Mouse (Mus musculus) ES-E14 (cell line): ENCODE results near the gene Icosl. TPM values are rescaled to one million over a fixed set of nuclear protein-coding genes. Genes with fewer than 3 reads are reported as not detected.

Source experiments
- DNase-seq: peaks from one replicate; pipeline ENCODE4 v3.0.0-alpha.2; 2013; ENCODE audit warnings: low read depth, low spot score
- H3K27ac ChIP-seq: 2 replicates; pipeline ENCODE4 v1.5.1; 2012; ENCODE audit warnings: low read depth, mild to moderate bottlenecking, low read length, moderate library complexity, mixed read lengths; ENCODE audit not compliant: poor library complexity, insufficient read depth, severe bottlenecking
- H3K36me3 ChIP-seq: 2 replicates; pipeline ENCODE4 v1.6.1; 2012; ENCODE audit warnings: mild to moderate bottlenecking, low read length, moderate library complexity, mixed read lengths; ENCODE audit not compliant: control insufficient read depth, poor library complexity, insufficient read depth, severe bottlenecking
- H3K4me1 ChIP-seq, 2 experiments: fragments of 150-350 bp in 1 of 2; sonication (generic) in 1 of 2; 2 replicates each; pipeline ENCODE4 v1.6.1; 2012; ENCODE audit warnings: low read length in 2 of 2, mild to moderate bottlenecking in 1 of 2, mixed read lengths in 1 of 2; ENCODE audit not compliant: control insufficient read depth in 2 of 2, insufficient read depth in 2 of 2, poor library complexity in 1 of 2
- H3K4me3 ChIP-seq, 2 experiments: fragments of 150-350 bp in 1 of 2; sonication (generic) in 1 of 2; 2 replicates each; pipeline ENCODE4 v1.5.1; 2012; ENCODE audit warnings: low read length in 2 of 2, low read depth in 1 of 2, mild to moderate bottlenecking in 1 of 2, mixed read lengths in 1 of 2; ENCODE audit not compliant: insufficient read depth in 1 of 2, poor library complexity in 1 of 2, severe bottlenecking in 1 of 2
- H3K9ac ChIP-seq: 2 replicates; pipeline ENCODE4 v1.6.1; 2012; ENCODE audit warnings: low read depth, mild to moderate bottlenecking, low read length, mixed read lengths; ENCODE audit not compliant: poor library complexity, insufficient read depth, severe bottlenecking
- H3K9me3 ChIP-seq: fragments of 150-350 bp; sonication (generic); 2 replicates; pipeline ENCODE4 v1.6.1; 2012; ENCODE audit warnings: low read depth, mild to moderate bottlenecking, low read length; ENCODE audit not compliant: control insufficient read depth, insufficient read depth
- CHD2 ChIP-seq: IDR thresholded peaks from 2 replicates; pipeline ENCODE4 v1.6.1; 2014; ENCODE audit warnings: mild to moderate bottlenecking, low read depth, low read length, inconsistent platforms
- HCFC1 ChIP-seq: IDR thresholded peaks from 2 replicates; pipeline ENCODE4 v1.6.1; 2012; ENCODE audit warnings: low read length, inconsistent platforms, borderline replicate concordance; ENCODE audit not compliant: insufficient read depth
- MAFK ChIP-seq: IDR thresholded peaks from 2 replicates; pipeline ENCODE4 v1.6.1; 2014; ENCODE audit warnings: mild to moderate bottlenecking, low read depth, low read length, inconsistent platforms; ENCODE audit not compliant: insufficient read depth
- ZC3H11A ChIP-seq: IDR thresholded peaks from 2 replicates; pipeline ENCODE4 v1.6.1; 2012; ENCODE audit warnings: low read depth, mild to moderate bottlenecking, inconsistent platforms, low read length, borderline replicate concordance
- ZNF384 ChIP-seq: IDR thresholded peaks from 2 replicates; pipeline ENCODE4 v1.6.1; 2012; ENCODE audit warnings: low read depth, low read length, inconsistent platforms
- in situ Hi-C, 2 experiments: fragments of 600-800 bp; cut with MboI; formaldehyde crosslinking; loops; one replicate each; pipeline ENCODE4 v1.15.1; 2025; ENCODE audit warnings: low sequenced_read_pairs in 2 of 2, inconsistent platforms in 1 of 2; ENCODE audit not compliant: unreplicated experiment in 2 of 2
- total RNA-seq: library from RNA; depleted of rRNA; stranded (reverse); fragments of 300-350 nt; gene quantifications from 2 replicates; pipeline ENCODE4 v1.2.3, GENCODE M21; 2012; rRNA removed

The Icosl gene
- total RNA-seq, 1 experiment: 30.5 TPM

- H3K9ac ChIP-seq: no peak overlapping the region
- in situ Hi-C loops: no loop called here
These were observed 60.9 kb downstream of the Icosl start for GRCm38 (mm10) chr10:78129998-78130397.

More at GRCm38 (mm10) chr10:78129998-78130397, 60.9 kb downstream of the Icosl start:
- no peak overlapping the region for H3K27ac ChIP-seq
- TF ChIP-seq ZC3H11A (no peak), MAFK (no peak), HCFC1 (no peak), CHD2 (no peak), ZNF384 (no peak)
- H3K4me3 ChIP-seq: no peak overlapping the region
- H3K4me1 ChIP-seq: peaks cover 0 to 5% of the 10 kb centered on the region in 2 experiments; a peak in 2 of 4 replicates
- H3K36me3 ChIP-seq: no peaks in the 10 kb centered on the region
- no peak for DNase-seq
- H3K9me3 ChIP-seq: no peaks in the 10 kb centered on the region

Other genes starting within 250 kb of the Icosl start
- not detected in 2 replicates for gene Krtap10-4, start 242.2 kb upstream of the Icosl start, total RNA-seq
- gene Krtap10-10, start 233.4 kb upstream of the Icosl start, total RNA-seq: not detected in 2 replicates
- gene Gm36176, start 222.5 kb upstream of the Icosl start, total RNA-seq: not detected in 2 replicates
- gene Gm10318, start 216.4 kb upstream of the Icosl start, total RNA-seq: not detected in 2 replicates
- not detected in 2 replicates for gene Gm3285, start 207.3 kb upstream of the Icosl start, total RNA-seq
- 2.5 and 4.1 TPM in 2 replicates for gene Lrrc3, start 166.8 kb upstream of the Icosl start, total RNA-seq
- 0.54 and 0.63 TPM in 2 replicates for gene Trpm2, start 98.7 kb upstream of the Icosl start, total RNA-seq
- 7.1 and 8.4 TPM in 2 replicates for gene 1810043G02Rik, start 90.8 kb upstream of the Icosl start, total RNA-seq
- gene Pfkl, start 59.2 kb upstream of the Icosl start, total RNA-seq: 138 and 230 TPM in 2 replicates
- gene Dnmt3l, start 27.4 kb upstream of the Icosl start, total RNA-seq: 328 and 388 TPM in 2 replicates
- gene Aire, start 25.7 kb upstream of the Icosl start, total RNA-seq: 68.3 and 88.3 TPM in 2 replicates
- 31.6 and 40.2 TPM in 2 replicates for gene D10Jhu81e, start 100.5 kb downstream of the Icosl start, total RNA-seq
- gene Pwp2, start 115.8 kb downstream of the Icosl start, total RNA-seq: 60.9 and 67.4 TPM in 2 replicates
- 26.1 and 27.9 TPM in 2 replicates for gene Trappc10, start 175.3 kb downstream of the Icosl start, total RNA-seq